Mouse (Mus musculus) heart, adult 2 months (tissue): Measurements from ENCODE around the gene Cst11. TPM values are rescaled to one million over a fixed set of nuclear protein-coding genes. Genes with fewer than 3 reads are reported as not detected.
A peak's percentile ranks its signal among the peaks of the same experiment; 100 is the strongest.

Experiments used
- DNase-seq, 2 experiments: peaks; one replicate each; pipeline ENCODE4 v3.0.0; 2021
- H3K27ac ChIP-seq: fragments of 200-600 bp; 2 replicates; pipeline ENCODE4 v1.8.1; 2022
- H3K27me3 ChIP-seq: fragments of 200-500 bp; 2 replicates; pipeline ENCODE4 v1.6.1; 2012; ENCODE audit warnings: mild to moderate bottlenecking, low read length, inconsistent platforms, mixed read lengths; ENCODE audit not compliant: control insufficient read depth, insufficient read depth
- H3K36me3 ChIP-seq: fragments of 200-500 bp; 2 replicates; pipeline ENCODE4 v1.6.1; 2012; ENCODE audit warnings: low read length, inconsistent platforms; ENCODE audit not compliant: control insufficient read depth, insufficient read depth
- H3K4me1 ChIP-seq: fragments of 200-500 bp; 2 replicates; pipeline ENCODE4 v1.6.1; 2011; ENCODE audit warnings: low read length; ENCODE audit not compliant: control insufficient read depth, insufficient read depth
- H3K4me3 ChIP-seq: fragments of 200-600 bp; 2 replicates; pipeline ENCODE4 v1.8.1; 2022
- H3K79me2 ChIP-seq: fragments of 200-500 bp; replicated peaks from 2 replicates; pipeline ENCODE4 v1.6.1; 2012; ENCODE audit warnings: mild to moderate bottlenecking, inconsistent platforms, low read length, moderate library complexity, mixed read lengths; ENCODE audit not compliant: control insufficient read depth, insufficient read depth
- H3K9ac ChIP-seq: fragments of 200-500 bp; 2 replicates; pipeline ENCODE4 v1.6.1; 2012; ENCODE audit warnings: low read depth, mild to moderate bottlenecking, control low read depth, inconsistent platforms, low read length, mixed read lengths
- CTCF ChIP-seq: fragments of 200-600 bp; IDR thresholded peaks from 2 replicates; pipeline ENCODE4 v1.8.1; 2022; ENCODE audit warnings: antibody characterized with exemption, mild to moderate bottlenecking, moderate library complexity
- EP300 ChIP-seq: fragments of 200-500 bp; IDR thresholded peaks from 2 replicates; pipeline ENCODE4 v1.6.1; 2011; ENCODE audit warnings: low read depth, low read length, control low read depth; ENCODE audit not compliant: insufficient read depth
- POLR2A ChIP-seq: fragments of 200-500 bp; IDR thresholded peaks from 2 replicates; pipeline ENCODE4 v1.6.1; 2011; ENCODE audit warnings: mild to moderate bottlenecking, low read depth, low read length, control low read depth; ENCODE audit not compliant: insufficient read depth
- WGBS: fragments of 180-500 bp; shearing (Covaris S2); methylation state at CpG from one replicate; pipeline ENCODE4 v1.1.7; 2018; 5-methylcytosine and 5-hydroxymethylcytosine counted together
- intact Hi-C: fragments of 180-260 bp; cut with DNase I; formaldehyde crosslinking; loops from one replicate; pipeline ENCODE4 v1.15.1; 2025
- polyA plus RNA-seq: library from polyadenylated mRNA; depleted of rRNA; stranded (reverse); fragments of >200 nt; gene quantifications from 2 replicates; pipeline ENCODE4 v1.2.3, GENCODE M21; 2012; rRNA removed
- total RNA-seq, 2 experiments: library from RNA; stranded (reverse); gene quantifications; 2 replicates each; pipeline ENCODE4 v1.2.3; 2021

Cst11 gene
- total and polyA plus RNA-seq, 3 experiments: not detected

DNA sequence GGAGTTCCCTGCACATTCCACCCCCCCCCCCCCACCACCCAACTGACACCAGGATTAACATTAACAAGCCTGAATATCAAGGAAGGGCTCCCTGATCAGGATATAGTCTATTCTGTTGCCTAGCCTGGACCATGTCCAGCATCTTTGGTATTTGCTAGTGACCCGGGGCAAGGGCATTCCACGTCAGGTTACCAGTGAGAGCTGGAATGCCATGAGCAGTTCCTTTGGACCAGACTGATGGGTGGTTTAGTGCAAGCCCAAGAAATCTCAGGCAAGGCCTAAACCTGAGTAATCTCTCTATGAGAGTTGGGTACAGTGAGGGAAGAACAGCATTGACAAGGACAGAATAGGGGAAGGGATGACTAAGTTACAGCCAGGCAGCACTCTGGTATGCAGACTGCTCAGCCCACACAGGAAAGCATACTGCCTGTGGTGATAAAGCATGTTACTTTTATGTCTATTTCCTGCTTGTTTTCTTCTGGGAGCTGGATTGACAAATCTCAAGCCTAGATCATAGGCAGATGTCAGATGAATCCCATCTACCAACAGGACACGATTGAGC lies 27.4 kb downstream of the Cst11 start:
- H3K4me3 ChIP-seq: no peak overlapping the region

DNA sequence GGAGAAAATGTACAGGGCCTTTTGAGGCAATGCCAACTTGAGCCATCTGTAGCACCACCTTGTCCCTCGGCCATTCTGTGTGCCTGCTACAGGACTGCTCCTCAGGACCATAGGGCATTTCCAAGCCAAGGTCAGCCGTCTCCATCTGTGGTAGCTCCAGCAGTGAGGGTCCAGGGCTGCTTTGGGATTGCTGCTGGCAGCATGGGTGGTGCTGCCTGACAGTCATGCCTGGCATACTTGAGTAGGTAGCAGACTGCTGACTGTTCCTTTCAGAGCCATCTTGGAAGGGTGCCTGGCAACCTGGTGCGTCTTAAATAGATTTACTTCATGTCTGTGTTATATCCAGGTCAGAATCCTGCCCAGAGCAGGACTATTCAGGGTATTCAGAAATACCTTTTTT lies 28.3 kb downstream of the Cst11 start:
- WGBS: 64% methylated on average over 3 of the region's 3 CpGs
- no peak overlapping the region for H3K27ac ChIP-seq
- no peaks in the 10 kb centered on the region for H3K36me3 ChIP-seq
- no peak overlapping the region for H3K4me3 ChIP-seq
- no peak overlapping the region for H3K9ac ChIP-seq
- no peak for DNase-seq
- H3K4me1 ChIP-seq: no peaks in the 10 kb centered on the region
- H3K79me2 ChIP-seq: no peaks in the 10 kb centered on the region
- H3K27me3 ChIP-seq: no peaks in the 10 kb centered on the region
- TF ChIP-seq CTCF: no peak
- TF ChIP-seq EP300: no peak
- TF ChIP-seq POLR2A: no peak
- intact Hi-C loops: no loop called here

More for the DNA sequence above, 27.4 kb downstream of the Cst11 start:
- Histone ChIP-seq H3K27me3 (no peaks in the 10 kb centered on the region), H3K27ac (no peak overlapping the region), H3K9ac (no peak overlapping the region), H3K79me2 (no peaks in the 10 kb centered on the region), H3K4me1 (no peaks in the 10 kb centered on the region), H3K36me3 (no peaks in the 10 kb centered on the region)
- 51% methylated on average over 3 of the region's 3 CpGs for WGBS
- no peak for DNase-seq
- no peak for TF ChIP-seq EP300
- no peak for TF ChIP-seq POLR2A
- no peak for TF ChIP-seq CTCF
- intact Hi-C loops: no loop called here

DNA sequence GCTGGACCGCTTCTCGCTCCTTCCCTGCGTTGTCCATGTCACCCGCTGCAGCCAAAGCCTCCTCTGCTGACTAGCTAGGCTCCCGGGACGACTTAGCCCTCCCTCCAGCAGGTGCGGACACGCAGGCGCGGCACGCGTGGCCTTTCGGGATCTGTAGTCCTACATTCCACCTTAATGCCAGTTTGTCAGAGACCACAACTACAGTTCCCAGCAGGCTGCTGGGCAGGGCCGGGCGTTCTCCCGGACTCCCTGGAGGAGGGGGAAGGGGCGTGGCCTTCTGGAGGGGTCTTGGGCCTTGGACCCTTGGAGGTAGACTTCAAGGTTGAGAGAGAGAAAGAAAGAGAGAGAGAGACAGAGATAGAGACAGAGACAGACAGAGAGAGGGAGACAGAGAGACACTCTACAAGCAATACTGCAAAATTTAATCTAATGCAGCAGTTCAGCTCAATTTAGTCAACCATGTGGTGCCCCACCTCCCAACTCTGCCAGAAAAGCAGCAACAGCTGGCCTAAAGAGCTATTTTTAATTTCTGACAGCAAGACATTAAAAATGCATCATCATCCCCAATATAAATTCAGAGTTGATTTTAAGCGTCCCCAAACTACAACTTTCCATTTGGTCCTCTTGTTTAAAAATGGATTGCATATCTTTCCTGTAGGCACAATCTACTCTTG lies 38.8 kb downstream of the Cst11 start, which contains the start of gene Napb:
Gene Napb, minus strand, starts transcription at position 141 of the 674 bp plus-strand sequence.
- intact Hi-C loops: loop anchor here (5.0 kb wide), 1 partner anchor 50 kb away; the partner anchor contains the start of gene Gzf1
- Histone ChIP-seq H3K36me3 (peaks cover 2% of the 10 kb centered on the region), H3K27ac (peak within 1 kb of the TSS; percentile 84), H3K4me1 (no peaks in the 10 kb centered on the region; the same call in 1 of the 2 replicates), H3K9ac (peak within 1 kb of the TSS; percentile 72), H3K4me3 (peak within 1 kb of the TSS; percentile 90), H3K79me2 (no peaks in the 10 kb centered on the region), H3K27me3 (no peaks in the 10 kb centered on the region)
- 4% methylated on average over 18 of the region's 18 CpGs for WGBS
- peak; percentile 95 for TF ChIP-seq POLR2A
- TF ChIP-seq CTCF: peak; percentile 12
- no peak for TF ChIP-seq EP300
- DNase-seq: peak; percentile 92 to 94

DNA sequence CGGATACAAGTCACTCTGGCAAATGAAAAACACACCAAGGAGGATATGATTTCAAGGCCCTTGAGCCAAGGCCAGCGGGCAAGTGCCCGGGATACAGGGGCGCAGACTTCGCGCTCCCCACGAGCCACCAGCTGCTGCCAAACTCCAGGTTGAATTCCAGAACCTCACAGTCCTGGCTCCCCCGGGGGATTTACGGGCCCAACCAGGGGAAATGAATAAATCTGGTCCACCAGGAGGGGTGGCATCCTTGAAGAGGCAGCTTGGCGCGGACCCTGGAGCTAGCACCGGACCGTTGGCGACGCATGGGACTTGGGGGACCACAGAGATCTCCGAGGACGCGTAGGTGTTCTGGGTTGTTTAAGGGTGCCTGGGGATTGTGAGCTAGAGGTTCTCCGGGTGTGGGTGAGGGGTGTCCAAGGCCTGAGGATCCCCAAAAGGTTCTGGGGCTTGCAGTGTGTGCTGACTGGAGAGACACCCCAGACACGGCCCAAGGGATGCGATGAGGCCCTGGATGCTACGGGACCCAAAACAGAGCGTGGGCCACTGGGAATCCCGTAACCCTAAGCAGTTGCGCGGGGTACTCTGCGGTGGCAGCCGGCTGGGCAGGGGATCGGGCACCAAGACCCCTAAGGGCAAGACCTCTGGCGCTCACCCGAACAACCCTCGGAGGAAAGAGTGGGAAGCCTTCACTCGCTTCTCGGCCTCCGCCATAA lies 39.5 kb downstream of the Cst11 start:
- Histone ChIP-seq H3K27ac (peak overlapping the region; percentile 84), H3K9ac (peak overlapping the region; percentile 72), H3K79me2 (no peaks in the 10 kb centered on the region), H3K4me3 (peak overlapping the region; percentile 90), H3K27me3 (no peaks in the 10 kb centered on the region), H3K36me3 (peaks cover 2% of the 10 kb centered on the region), H3K4me1 (no peaks in the 10 kb centered on the region; the same call in 1 of the 2 replicates)
- TF ChIP-seq POLR2A (no peak), CTCF (no peak), EP300 (no peak)
- 1% methylated on average over 35 of the region's 35 CpGs for WGBS
- peak; percentile 17 to 54 for DNase-seq
- intact Hi-C loops: loop anchor here (5.0 kb wide), 1 partner anchor 49 kb away; the partner anchor contains the start of gene Gzf1

DNA sequence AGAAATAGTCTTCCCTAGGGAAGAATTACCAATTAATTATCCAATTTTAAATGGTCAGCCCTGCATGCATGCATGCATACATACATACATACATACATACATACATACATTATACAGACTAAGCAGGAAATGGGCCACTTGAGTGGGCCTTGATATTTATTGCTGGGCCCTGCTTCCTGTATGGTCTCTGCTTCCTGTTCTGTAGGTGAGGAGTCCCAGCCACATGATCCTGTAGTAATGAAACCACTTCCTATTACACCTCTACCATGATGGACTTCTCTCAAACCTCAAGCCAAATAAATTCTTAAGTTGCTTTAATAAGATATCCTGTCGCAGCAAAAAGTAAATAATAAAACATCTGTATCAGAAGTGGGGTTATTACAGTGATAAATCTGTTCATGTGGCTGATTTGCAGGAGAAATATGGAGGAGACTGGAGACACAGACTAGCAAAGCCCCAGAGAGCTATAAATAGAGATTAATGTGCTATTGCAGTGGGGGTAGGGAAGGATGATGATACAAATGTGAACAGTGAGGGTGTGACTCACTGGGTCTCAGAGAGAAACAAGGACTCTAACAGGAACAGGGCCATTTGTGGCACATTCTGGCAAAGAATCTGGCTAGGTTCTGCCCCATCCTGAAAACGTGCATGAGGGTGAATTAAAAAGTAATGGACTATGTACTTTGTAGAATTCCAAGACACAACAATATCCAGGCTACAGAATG lies 51.9 kb downstream of the Cst11 start:
- no peak for TF ChIP-seq POLR2A
- TF ChIP-seq CTCF: no peak
- TF ChIP-seq EP300: no peak
- Histone ChIP-seq H3K36me3 (no peaks in the 10 kb centered on the region; the same call in 1 of the 2 replicates), H3K4me1 (no peaks in the 10 kb centered on the region; the same call in none of the 2 replicates), H3K9ac (no peak overlapping the region), H3K27ac (no peak overlapping the region), H3K4me3 (no peak overlapping the region), H3K27me3 (no peaks in the 10 kb centered on the region), H3K79me2 (0 out of 2 replicates have a peak, but pooled peaks cover 3% of the 10 kb centered on the region)
- DNase-seq: no peak
- intact Hi-C loops: no loop called here
- WGBS: 51% methylated on average over 2 of the region's 2 CpGs

Other genes with a start within 250 kb of the Cst11 start
- 1 to 10 TPM; 6.4 to 8.7 TPM for gene Nxt1, start 98.9 kb downstream of the Cst11 start, total RNA-seq
- gene Nxt1, start 98.9 kb downstream of the Cst11 start, polyA plus RNA-seq: 9.0 and 13.1 TPM in 2 replicates
- gene Gzf1, start 90.5 kb downstream of the Cst11 start, total RNA-seq: 10 to 100 TPM; 22.0 to 24.0 TPM
- gene Gzf1, start 90.5 kb downstream of the Cst11 start, polyA plus RNA-seq: 8.0 and 12.5 TPM in 2 replicates
- 1 to 10 TPM; 1.1 to 1.3 TPM for gene Napb, start 39.0 kb downstream of the Cst11 start, total RNA-seq
- 0.88 and 1.8 TPM in 2 replicates for gene Napb, start 39.0 kb downstream of the Cst11 start, polyA plus RNA-seq
- not detected for gene Cstl1, start 21.1 kb downstream of the Cst11 start, total RNA-seq
- gene Cstl1, start 21.1 kb downstream of the Cst11 start, polyA plus RNA-seq: not detected in 2 replicates
- gene 8030411F24Rik, start 10.5 kb upstream of the Cst11 start, total RNA-seq: not detected
- gene 8030411F24Rik, start 10.5 kb upstream of the Cst11 start, polyA plus RNA-seq: not detected in 2 replicates
- gene Cst12, start 17.9 kb upstream of the Cst11 start, total RNA-seq: under 1 TPM in 1 of 2 experiments, not detected in 1; 0.50 TPM
- gene Cst12, start 17.9 kb upstream of the Cst11 start, polyA plus RNA-seq: 0.67 TPM in 1 of 2 replicates, not detected in the other
- gene Cst8, start 27.3 kb upstream of the Cst11 start, total RNA-seq: not detected
- not detected in 2 replicates for gene Cst8, start 27.3 kb upstream of the Cst11 start, polyA plus RNA-seq
- gene Cst13, start 48.6 kb upstream of the Cst11 start, total RNA-seq: not detected
- not detected in 2 replicates for gene Cst13, start 48.6 kb upstream of the Cst11 start, polyA plus RNA-seq
- not detected for gene Cst9, start 63.6 kb upstream of the Cst11 start, total RNA-seq
- gene Cst9, start 63.6 kb upstream of the Cst11 start, polyA plus RNA-seq: 0.82 and 2.2 TPM in 2 replicates
- 1 to 10 TPM in 1 of 2 experiments, under 1 TPM in 1; 0.73 to 1.5 TPM for gene 9230104L09Rik, start 93.5 kb upstream of the Cst11 start, total RNA-seq
- 0.70 and 0.80 TPM in 2 replicates for gene 9230104L09Rik, start 93.5 kb upstream of the Cst11 start, polyA plus RNA-seq
- 1,000 to 10,000 TPM in 1 of 2 experiments, 100 to 1,000 TPM in 1; 956 to 1,050 TPM for gene Cst3, start 104.2 kb upstream of the Cst11 start, total RNA-seq
- gene Cst3, start 104.2 kb upstream of the Cst11 start, polyA plus RNA-seq: 1,635 and 1,968 TPM in 2 replicates
- not detected for gene Gm1330, start 231.8 kb upstream of the Cst11 start, total RNA-seq
- not detected in 2 replicates for gene Gm1330, start 231.8 kb upstream of the Cst11 start, polyA plus RNA-seq
- not detected for gene Gm10750, start 245.7 kb upstream of the Cst11 start, total RNA-seq
- gene Gm10750, start 245.7 kb upstream of the Cst11 start, polyA plus RNA-seq: not detected in 2 replicates